Mouse (Mus musculus) heart, adult 2 months (tissue): ENCODE data around the gene Ufc1.
A peak's percentile ranks its signal among the peaks of the same experiment; 100 is the strongest.

ENCODE experiments used
- CTCF ChIP-seq: fragments of 200-600 bp; IDR thresholded peaks from 2 replicates; pipeline ENCODE4 v1.8.1; 2022; ENCODE audit warnings: antibody characterized with exemption, mild to moderate bottlenecking, moderate library complexity
- EP300 ChIP-seq: fragments of 200-500 bp; IDR thresholded peaks from 2 replicates; pipeline ENCODE4 v1.6.1; 2011; ENCODE audit warnings: low read depth, low read length, control low read depth; ENCODE audit not compliant: insufficient read depth
- POLR2A ChIP-seq: fragments of 200-500 bp; IDR thresholded peaks from 2 replicates; pipeline ENCODE4 v1.6.1; 2011; ENCODE audit warnings: mild to moderate bottlenecking, low read depth, low read length, control low read depth; ENCODE audit not compliant: insufficient read depth

- peak; percentile 40 for TF ChIP-seq CTCF
- no peak for TF ChIP-seq POLR2A
- TF ChIP-seq EP300 = no peak
Observed at GRCm38 (mm10) chr1:171256095-171256818, 38.6 kb downstream of the Ufc1 start.
